Mouse (Mus musculus) gastrocnemius, adult 8-10 months (tissue): ENCODE measurements around the gene Tspan33. TPM values are rescaled to one million over a fixed set of nuclear protein-coding genes. Genes with fewer than 3 reads are reported as not detected.
"Not testable (repeated sequence)": the region's sequence is repeated elsewhere in the genome, so short reads cannot be mapped to it uniquely, and the experiment has no call there.

Source experiments
- DNase-seq, 2 experiments: peaks; one replicate each; pipeline ENCODE4 v3.0.0; 2022; ENCODE audit warnings: low spot score in 2 of 2
- total RNA-seq, 4 experiments: library from RNA; stranded (reverse); gene quantifications; 2 replicates each; pipeline ENCODE4 v1.2.4; 2022

Tspan33 gene
- 1 to 10 TPM; 1.7 to 2.7 (median 2.5) TPM for total RNA-seq

DNA sequence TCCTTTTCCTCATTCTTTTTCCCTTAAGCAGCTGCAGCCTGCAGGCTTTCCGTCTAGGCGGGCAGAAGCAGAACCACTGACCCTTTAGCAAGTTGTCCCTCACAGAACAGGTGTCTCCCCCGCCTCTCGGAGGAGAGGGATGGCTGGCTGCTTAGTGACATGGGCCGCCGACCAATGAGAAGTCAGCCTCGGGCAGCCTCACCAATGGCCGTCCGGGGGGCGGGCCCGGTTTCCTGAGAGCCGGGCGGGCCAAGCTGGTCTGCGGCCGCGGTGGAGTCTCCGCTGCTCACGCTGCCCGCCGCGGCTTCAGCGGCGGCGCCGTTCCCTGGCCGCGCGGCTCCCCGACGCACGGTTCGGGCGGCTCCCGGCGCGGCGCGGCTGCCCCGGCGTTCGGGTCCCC lies at the start of gene Tspan33:
Gene Tspan33, plus strand, starts transcription at position 270 of the 400 bp plus-strand sequence.
- DNase-seq: peak; percentile 83 to 86

GRCm38 (mm10) chr6:29649494-29650169 lies 44.4 kb upstream of the Tspan33 start:
- DNase-seq: peak; percentile 77

- no peak for DNase-seq
Observed at GRCm38 (mm10) chr6:29650170-29650549, 43.9 kb upstream of the Tspan33 start.

DNA sequence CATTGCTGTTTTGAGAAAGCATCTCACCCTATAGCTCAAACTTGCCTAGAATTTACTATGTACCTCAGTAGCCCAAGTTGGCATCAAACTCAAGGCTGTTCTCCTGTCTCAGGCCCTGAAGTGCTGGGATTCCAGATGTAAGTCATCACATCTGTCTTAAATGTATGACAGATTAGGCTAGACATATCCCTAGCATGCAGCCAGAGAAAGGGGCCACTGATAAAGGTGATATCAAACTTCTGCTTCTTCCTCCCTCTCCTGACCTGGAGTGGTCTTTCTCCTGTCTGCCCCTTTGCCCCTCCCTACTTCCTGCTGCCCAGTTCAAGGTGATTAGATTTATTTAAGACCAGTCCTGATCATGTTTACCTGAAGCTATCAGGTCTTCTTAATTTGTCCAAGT lies 40.8 kb upstream of the Tspan33 start:
- DNase-seq: no peak

DNA sequence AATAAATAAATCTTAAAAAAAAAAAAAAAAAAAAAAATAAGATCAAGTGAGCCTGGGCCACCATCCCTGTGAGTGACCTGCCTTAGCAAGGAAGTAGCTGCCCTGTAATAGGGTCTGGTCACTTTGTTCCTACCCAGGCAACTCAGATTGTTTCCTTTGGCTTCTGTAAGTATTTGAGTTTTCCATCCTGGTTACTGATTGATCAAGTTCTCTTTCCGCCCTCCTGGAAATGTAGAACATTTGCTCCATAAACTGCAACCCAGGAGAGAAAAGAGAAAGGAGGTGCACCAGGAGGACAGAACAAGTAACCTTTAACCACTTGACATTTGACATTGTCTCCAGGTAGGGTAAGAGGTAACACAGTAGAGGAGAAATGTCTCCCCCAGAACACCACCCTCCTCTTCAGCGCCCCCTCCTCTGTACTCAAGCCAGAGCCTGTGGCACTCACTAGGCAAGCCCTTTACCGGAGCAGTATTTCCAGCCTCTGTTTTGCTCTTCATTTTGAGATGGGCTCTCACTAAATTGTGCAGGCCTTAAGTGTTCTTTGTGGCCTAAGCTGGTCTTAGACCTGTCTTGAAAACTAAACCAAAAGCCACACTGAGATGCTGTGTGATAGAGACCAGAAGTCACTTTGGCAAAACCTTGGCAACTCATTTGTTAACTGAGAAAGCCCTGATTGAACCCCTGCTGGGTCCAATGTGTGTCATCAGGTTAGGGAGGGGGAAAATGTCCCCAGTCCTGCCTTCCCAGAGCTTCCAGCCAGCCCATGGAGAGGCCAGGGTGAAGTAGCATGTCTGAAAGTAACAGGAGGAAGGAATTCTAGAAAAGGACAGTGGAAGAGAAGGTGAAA lies 35.2 kb upstream of the Tspan33 start:
- DNase-seq: no peak

DNA sequence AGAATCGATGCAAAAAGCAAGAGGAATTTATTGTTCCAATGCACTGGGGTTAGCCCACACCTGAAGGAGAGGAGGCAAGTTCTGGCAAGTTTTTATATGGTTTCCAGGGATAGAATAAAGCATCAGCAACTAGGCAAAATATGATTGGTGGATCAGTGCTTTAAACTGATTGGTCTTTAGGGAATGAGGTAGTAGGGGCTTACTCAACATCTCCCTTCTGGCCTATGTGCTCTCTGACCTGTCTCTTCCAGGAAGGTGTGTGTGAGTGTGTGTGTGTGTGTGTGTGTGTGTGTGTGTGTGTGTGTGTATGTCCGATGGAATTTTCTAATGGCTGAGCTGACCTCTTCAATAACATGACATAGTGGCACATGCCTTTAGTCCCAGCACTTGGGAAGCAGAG lies 34.1 kb upstream of the Tspan33 start:
- no peak for DNase-seq

DNA sequence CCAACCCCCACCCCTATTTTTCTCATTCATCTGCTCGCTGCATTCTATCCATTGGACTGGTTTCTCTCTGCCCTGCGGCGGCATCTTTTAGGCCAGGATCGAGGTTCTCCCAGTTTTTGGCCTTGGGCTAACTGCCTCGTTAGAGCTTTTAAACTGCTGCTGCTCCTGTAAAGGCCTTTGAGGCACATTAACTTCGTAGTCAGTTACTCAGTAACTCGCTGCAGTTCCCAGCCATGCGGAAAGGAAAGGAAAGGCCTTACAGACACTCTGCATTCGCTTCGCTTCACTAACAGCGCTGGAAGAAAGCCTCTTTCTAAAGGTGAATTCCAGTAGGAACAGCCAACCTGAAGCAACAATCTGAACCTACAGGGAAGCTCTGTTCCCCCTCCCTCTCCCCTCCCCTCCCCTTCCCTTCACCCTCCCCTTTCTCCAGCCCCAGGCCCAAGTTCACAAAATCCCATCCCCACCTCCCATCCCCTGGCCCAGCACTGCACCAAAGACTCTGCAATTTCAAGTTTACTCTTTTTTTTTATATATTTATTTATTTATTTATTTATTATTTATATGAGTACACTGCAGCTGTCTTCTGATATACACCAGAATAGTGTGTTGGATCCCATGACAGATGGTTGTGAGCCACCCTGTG lies 33.2 kb upstream of the Tspan33 start:
- DNase-seq: no peak

GRCm38 (mm10) chr6:29667266-29667665 lies 26.8 kb upstream of the Tspan33 start:
- no peak for DNase-seq

DNA sequence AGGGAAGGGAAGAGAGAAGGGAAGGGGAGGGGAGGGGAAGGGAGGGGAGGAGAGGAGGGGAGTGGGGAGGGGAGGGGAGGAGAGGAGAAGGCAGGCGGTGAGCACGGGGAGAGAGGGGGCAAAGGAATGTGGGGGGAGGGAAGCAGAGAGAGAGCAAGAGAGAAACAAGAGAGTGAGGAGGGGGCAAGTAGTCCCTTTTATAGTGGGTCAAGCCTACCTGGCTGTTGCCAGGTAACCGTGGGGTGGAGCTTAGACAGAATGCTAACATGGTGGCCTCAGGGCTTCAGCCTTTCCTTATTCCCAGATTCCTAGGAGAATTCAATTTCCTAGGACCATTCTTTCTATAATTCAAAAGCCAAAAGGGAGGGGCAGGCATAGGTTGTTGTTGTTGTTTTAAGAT lies 22.3 kb upstream of the Tspan33 start:
- no peak for DNase-seq

- no peak for DNase-seq
Observed at GRCm38 (mm10) chr6:29672563-29673411, 21.2 kb upstream of the Tspan33 start.

DNA sequence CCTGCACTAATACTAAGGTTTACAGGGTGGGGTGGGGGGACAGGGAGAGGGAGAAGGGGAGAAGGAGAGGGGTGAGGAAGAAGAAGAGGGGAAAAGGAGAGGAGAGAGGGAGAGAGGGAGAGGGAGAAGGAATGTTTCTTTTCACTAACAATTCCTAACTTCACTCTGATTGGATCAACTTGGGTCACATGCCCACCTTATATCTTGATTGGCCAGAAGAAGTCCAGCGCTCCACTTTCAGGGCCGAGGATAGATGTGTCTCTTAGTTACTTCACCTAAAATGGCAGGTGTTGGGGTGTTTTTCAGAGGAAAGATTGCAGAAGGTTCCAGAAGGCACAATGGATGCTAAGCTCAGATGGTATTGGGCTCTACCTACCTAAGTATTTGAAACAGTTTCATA lies 20.3 kb upstream of the Tspan33 start:
- no peak for DNase-seq

- not testable (repeated sequence) for DNase-seq
Observed at GRCm38 (mm10) chr6:29679947-29680550, 14.0 kb upstream of the Tspan33 start.

GRCm38 (mm10) chr6:29681853-29682252 lies 12.2 kb upstream of the Tspan33 start:
- no peak for DNase-seq

GRCm38 (mm10) chr6:29684686-29685085 lies 9.3 kb upstream of the Tspan33 start:
- DNase-seq: no peak

- DNase-seq: no peak
Observed at GRCm38 (mm10) chr6:29685952-29686351, 8.1 kb upstream of the Tspan33 start.

- no peak for DNase-seq
Observed at GRCm38 (mm10) chr6:29689458-29689857, 4.6 kb upstream of the Tspan33 start.

DNA sequence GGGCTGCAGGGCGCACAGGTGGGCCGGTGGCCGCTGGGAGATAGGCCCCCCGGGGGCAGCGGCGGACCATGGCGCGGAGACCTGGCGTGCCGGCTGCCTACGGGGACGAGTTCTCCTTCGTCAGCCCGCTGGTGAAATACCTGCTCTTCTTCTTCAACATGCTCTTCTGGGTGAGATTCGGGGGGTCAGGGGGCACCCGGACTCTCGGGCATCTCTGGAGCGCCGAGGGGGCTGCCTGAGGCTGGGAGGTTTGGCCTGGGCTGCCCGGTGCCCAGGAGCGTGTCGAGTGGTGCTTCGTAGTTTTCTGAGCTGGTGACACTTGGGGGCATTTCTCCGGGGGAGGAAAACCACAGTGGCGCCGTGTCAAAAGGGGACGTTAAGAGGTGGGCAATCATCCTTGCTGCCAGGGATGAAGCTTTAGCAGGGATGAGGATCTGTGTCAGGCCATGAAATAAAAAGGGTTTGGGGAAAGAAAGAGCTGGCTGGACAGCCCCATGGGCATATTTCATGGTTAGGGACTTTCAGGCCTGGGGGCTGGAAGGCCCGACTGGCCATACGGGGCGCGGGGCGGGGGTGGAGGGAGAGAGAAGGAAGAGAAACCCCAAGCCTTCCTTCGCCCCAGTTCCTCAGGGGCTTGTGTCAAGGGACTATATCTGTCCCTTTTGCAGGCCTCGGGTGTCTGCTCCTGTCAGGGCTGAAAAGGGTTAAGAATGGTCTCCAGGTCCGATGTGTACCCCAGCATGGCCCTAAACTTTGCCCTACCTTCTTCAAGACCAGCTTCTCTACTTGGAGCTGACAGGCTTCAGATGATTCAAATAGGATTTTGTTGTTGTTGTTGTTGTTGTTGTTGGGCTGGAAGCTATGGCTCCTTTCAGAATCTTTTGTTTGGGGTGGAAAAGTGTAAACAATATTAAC lies 610 bp downstream of the Tspan33 start:
- no peak for DNase-seq

DNA sequence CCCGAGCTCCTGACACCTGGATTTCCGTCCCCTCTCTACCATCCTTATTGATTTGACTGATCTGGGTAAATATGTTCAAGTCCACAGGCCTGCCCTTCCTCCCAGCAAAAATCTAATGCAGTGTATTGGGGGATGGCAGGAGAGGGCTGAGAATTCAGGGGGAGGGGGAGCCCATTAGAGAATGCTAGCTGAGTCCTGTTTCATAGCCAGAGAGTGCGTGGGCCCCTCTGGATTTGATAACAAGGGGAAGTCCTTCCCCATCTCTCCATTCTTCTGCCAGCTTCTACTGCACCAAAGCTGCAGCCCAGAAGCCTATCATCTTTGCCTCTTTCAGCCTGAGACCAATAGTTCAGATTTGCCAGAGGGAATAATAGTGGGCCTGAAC lies 1.3 kb downstream of the Tspan33 start:
- no peak for DNase-seq

GRCm38 (mm10) chr6:29695975-29696374 lies 2.0 kb downstream of the Tspan33 start:
- DNase-seq: no peak

- DNase-seq: no peak
Observed at GRCm38 (mm10) chr6:29697139-29697538, 3.1 kb downstream of the Tspan33 start.
